Mouse (Mus musculus) 416B (cell line): ENCODE measurements at regions not wholly inside any gene's neighbourhood (a gene's known extent, or its start where the extent isn't known, plus 50 kb on each side); places are given as distances from the start of the nearest gene placed in this dataset.

Experiments used
- DNase-seq: peaks from one replicate; pipeline ENCODE4 v3.0.0; 2011; ENCODE audit warnings: low read depth

GRCm38 (mm10) chr7:137883701-137884100 is 446.3 kb downstream of the Glrx3 start:
- no peak for DNase-seq

GRCm38 (mm10) chr7:137885146-137885545 is 447.7 kb downstream of the Glrx3 start:
- DNase-seq, result no peak

- DNase-seq, result no peak
Observed at GRCm38 (mm10) chr7:137888731-137889130, 451.3 kb downstream of the Glrx3 start.

GRCm38 (mm10) chr7:137906424-137907060 is 469.1 kb downstream of the Glrx3 start:
- no peak for DNase-seq

- no peak for DNase-seq
Observed at GRCm38 (mm10) chr7:137909456-137909855, 472.0 kb downstream of the Glrx3 start.

GRCm38 (mm10) chr7:137913551-137914105 is 476.2 kb downstream of the Glrx3 start:
- DNase-seq, result no peak

GRCm38 (mm10) chr7:137914506-137914905 is 477.1 kb downstream of the Glrx3 start:
- DNase-seq, result no peak

- DNase-seq, result no peak
Observed at GRCm38 (mm10) chr7:137916351-137916750, 478.9 kb downstream of the Glrx3 start.

- no peak for DNase-seq
Observed at GRCm38 (mm10) chr7:137924464-137925167, 472.9 kb downstream of the Tcerg1l start.

- no peak for DNase-seq
Observed at GRCm38 (mm10) chr7:137925656-137926055, 471.9 kb downstream of the Tcerg1l start.

GRCm38 (mm10) chr7:137927371-137927770 is 470.2 kb downstream of the Tcerg1l start:
- no peak for DNase-seq

GRCm38 (mm10) chr7:137930200-137930599 is 467.3 kb downstream of the Tcerg1l start:
- no peak for DNase-seq

- no peak for DNase-seq
Observed at GRCm38 (mm10) chr7:137935896-137936295, 461.6 kb downstream of the Tcerg1l start.

GRCm38 (mm10) chr7:137939116-137939515 is 458.4 kb downstream of the Tcerg1l start:
- no peak for DNase-seq

GRCm38 (mm10) chr7:137940084-137940483 is 457.4 kb downstream of the Tcerg1l start:
- DNase-seq, result no peak

- DNase-seq, result no peak
Observed at GRCm38 (mm10) chr7:137944991-137945390, 452.5 kb downstream of the Tcerg1l start.

GRCm38 (mm10) chr7:137947424-137947823 is 450.1 kb downstream of the Tcerg1l start:
- DNase-seq, result no peak

GRCm38 (mm10) chr7:137957354-137957753 is 440.2 kb downstream of the Tcerg1l start:
- DNase-seq, result no peak

GRCm38 (mm10) chr7:137957848-137958247 is 439.7 kb downstream of the Tcerg1l start:
- no peak for DNase-seq

GRCm38 (mm10) chr7:137963470-137964095 is 433.9 kb downstream of the Tcerg1l start:
- DNase-seq, result no peak

- DNase-seq, result no peak
Observed at GRCm38 (mm10) chr7:137974705-137975104, 422.8 kb downstream of the Tcerg1l start.

- no peak for DNase-seq
Observed at GRCm38 (mm10) chr7:137977527-137977926, 420.0 kb downstream of the Tcerg1l start.

GRCm38 (mm10) chr7:137979361-137979760 is 418.2 kb downstream of the Tcerg1l start:
- DNase-seq, result no peak
